Mouse (Mus musculus) olfactory bulb, adult 2 months (tissue): ENCODE data around the gene Sptlc3.

Experiments
- CTCF ChIP-seq: fragments of 200-500 bp; IDR thresholded peaks from 2 replicates; pipeline ENCODE4 v1.5.1; 2012; ENCODE audit warnings: low read depth, mild to moderate bottlenecking, low read length, moderate library complexity; ENCODE audit not compliant: insufficient read depth
- POLR2A ChIP-seq: fragments of 200-500 bp; IDR thresholded peaks from 2 replicates; pipeline ENCODE4 v1.6.1; 2012; ENCODE audit warnings: mild to moderate bottlenecking, low read depth, low read length, moderate library complexity; ENCODE audit not compliant: insufficient read depth

DNA sequence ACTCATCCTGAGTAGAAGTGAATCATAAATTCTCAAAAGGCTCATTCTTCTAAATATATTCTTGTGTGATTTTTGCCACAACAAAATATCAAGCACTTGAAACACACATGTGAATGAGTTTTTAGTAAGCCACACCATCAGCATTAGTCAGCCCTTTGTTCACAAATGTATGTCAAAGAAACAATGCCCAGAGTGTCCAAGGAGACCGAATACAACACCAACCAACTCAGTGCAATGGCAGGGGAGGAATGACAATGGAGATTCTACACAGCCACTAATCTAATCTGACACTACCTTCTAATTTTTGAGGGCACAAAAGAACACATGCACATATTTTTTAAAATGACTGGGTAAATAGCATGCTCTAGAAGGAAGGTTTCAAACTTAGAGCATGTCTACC, 132.8 kb downstream of the Sptlc3 start:
- TF ChIP-seq CTCF = no peak
- no peak for TF ChIP-seq POLR2A
